Mouse (Mus musculus) lung, postnatal 4 days (tissue): ENCODE results near the gene Ptprg.

Experiments
- DNase-seq, 2 experiments: peaks; one replicate each; pipeline ENCODE4 v3.0.0; 2021

The Ptprg gene

DNA sequence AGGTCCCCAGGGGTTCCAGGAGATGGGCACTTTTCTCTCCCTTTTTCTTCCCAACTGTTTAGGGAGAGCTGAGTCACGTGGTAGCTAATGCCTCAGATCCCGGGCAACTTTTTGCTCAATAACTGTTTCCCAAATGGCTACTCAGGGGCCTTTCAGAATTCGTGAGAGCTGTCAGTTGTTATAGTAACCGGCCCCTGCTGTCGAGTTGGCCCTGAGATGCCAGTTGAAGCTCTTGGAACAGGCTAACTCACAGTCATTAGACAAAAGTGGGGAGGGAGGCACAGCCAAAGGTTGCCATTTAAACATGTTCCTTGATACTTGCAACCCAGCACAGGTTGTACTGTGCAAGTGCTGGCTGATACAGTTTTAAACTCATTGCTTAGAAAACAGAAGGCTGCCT, 624.1 kb downstream of the Ptprg start:
- DNase-seq: no peak

DNA sequence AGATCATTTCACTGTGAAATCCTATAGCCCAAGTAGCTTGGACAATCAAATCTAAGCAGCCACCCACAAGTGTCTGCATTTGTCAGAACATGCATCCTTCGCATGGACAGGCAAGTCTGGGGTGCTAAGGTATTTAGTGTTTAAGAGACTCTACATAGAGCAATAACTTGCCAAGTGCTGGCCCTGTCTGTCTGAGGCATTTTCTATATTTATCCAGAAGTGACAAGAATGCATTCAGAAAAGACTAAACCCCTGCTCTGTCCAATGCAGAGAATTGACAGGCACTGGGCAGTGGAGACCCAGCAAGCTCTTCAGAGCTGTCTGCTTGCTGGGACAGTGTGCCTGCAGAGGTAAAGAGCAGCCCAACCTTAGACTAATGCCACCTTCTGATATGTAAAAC, 625.3 kb downstream of the Ptprg start:
- DNase-seq: no peak

DNA sequence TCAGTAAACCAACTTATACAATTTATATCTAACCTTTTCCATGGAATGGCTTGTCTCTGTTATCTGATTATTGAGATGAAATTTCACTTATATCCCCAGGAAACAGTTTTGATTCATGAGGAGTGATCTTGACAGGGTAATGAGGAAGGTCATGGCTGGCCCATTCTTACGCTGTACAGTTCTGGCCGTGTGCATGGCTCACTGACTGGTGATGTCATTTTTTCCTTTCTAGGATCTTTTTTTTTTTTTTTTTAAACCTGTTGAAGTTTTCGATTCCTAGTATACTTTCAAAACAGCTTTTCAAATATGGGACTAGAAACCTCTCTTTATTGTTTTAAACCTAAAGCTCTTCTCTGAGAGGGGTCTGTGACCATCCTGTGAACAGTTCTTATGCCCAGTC, 626.8 kb downstream of the Ptprg start:
- no peak for DNase-seq

DNA sequence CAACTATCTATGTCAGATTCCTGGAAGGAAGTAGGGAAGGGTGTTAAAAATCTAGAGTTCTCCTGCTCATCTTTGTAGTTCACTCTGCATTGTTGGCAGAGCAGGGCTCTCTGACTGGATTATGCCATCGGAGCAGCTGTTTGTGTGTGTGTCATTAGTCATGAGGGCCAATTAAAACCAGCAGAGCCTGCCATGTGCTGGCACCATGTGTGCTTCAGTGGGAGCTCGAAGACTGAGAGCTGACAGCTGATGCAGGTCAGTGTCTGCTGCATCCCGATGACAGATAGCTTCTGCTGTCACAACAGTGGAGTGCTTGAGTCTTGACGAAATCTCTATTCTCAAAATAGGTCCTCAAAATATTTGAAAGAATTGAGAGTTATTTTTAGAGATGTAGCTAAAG, 631.7 kb downstream of the Ptprg start:
- no peak for DNase-seq

DNA sequence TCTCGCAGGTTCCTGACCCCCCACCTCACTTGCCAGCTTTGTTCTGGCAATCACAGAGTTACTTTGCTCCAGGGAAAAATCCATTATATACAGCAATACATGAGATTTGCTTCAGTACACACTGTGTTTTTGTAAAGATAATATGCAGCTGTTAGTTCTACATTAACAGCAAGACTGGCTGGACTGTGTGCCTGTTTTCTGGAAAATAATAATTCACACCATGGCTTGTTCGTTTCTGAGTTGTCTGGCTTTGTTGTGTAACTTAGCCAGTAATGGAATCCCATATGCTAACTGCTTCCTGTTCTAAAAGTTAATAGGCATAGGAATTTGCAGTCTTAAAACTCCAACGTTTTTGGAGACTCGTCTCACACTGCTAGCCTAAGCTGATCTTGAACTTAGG, 635.0 kb downstream of the Ptprg start:
- no peak for DNase-seq

DNA sequence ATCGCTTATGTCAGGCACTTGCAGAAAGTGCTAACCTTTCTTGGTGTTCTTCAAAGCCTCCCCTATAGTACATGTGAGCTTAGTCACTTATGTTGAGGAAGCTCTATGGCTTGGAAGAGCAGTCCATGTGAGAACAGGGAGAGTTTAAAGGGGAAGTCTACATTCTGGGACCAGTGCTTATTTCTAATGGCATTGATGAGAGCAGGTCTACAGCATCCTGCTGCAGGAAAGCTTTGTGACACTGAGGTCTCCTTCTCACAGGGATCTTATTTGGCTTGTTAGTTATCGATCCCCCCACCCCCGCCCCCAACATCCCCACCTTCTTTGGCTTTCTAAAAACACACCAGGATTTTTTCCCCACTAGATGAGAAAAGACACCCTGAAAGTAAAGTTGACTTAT, 635.9 kb downstream of the Ptprg start:
- no peak for DNase-seq

DNA sequence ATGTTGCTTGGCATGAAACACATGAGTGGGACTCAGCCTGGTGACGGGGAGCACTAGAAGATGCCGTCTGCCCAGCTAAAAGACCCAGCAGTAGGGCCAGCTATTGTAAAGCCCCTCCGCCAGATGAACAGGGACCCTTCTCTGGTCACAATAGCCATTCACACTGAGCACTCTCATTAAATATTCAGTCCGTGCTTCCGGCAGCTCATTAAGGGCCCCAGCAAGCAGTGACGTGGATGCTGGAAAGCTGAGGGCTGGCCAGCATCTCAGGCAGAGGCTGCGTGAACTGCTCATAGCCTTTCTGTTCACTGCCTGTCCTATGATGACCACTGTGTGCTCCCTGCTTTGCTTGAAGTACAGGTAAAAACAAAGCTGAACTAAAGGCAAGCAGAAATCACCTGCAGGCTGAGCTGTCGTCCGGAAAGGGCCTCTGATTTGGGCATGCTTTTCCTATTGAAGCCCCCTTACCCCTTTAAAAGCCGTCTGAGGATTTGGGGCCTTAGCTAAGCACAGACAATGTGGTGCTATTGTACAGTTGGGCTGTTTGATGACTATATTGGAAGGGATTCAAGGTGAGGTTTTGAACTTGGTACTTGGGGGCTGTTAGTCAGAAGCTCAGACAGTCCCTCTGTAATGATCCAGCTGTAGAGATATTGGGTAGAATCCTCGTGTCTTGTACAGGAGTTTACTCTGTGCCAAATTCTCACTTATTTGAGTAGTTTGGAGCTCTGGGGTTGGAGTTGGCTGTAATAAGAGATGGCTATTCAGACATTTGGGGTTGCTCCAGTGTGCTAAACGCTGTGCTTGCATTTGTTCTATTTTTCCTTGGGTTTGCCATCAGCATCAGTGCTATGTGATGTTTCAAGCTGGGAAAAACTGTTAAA, 636.6 kb downstream of the Ptprg start:
- DNase-seq: no peak

DNA sequence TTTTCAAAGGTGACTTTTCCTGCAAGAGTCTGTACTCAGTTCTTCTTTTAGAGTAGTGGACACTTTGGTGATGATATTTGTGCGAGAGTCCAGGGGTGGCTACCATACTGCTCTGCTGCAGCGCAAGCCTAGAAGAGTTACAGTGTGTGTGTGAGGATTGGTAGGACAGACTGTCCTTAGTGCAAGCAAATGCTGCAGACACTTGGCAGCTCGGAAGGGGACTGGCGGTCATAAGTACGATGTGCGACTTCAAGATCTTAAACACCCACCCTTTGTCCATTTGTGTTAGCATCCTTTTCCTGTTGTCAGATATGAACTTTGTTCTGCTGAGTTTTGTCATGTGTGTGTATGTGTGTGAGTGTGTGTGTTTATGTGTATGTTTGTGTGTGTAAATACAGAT, 637.7 kb downstream of the Ptprg start:
- no peak for DNase-seq

DNA sequence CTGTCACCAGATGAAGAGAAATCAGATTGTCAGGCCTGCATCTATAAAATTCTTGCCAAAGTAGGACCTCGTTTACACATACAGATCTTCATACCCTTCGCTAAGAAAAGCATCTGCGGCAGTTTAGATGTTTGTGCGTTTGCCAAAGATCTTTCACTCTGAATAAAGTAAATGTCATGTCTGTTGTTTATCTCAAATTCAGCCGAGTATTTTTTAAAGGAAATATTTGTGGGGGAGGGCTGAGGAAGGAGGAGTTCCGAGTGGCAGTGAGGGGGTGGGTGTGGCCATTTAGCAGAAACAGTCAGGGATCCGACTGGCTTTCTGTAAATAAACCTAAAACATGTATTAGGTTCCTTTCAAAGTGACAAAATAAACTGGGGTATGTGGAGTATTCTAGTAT, 645.4 kb downstream of the Ptprg start:
- DNase-seq: peak; percentile 7 to 27

DNA sequence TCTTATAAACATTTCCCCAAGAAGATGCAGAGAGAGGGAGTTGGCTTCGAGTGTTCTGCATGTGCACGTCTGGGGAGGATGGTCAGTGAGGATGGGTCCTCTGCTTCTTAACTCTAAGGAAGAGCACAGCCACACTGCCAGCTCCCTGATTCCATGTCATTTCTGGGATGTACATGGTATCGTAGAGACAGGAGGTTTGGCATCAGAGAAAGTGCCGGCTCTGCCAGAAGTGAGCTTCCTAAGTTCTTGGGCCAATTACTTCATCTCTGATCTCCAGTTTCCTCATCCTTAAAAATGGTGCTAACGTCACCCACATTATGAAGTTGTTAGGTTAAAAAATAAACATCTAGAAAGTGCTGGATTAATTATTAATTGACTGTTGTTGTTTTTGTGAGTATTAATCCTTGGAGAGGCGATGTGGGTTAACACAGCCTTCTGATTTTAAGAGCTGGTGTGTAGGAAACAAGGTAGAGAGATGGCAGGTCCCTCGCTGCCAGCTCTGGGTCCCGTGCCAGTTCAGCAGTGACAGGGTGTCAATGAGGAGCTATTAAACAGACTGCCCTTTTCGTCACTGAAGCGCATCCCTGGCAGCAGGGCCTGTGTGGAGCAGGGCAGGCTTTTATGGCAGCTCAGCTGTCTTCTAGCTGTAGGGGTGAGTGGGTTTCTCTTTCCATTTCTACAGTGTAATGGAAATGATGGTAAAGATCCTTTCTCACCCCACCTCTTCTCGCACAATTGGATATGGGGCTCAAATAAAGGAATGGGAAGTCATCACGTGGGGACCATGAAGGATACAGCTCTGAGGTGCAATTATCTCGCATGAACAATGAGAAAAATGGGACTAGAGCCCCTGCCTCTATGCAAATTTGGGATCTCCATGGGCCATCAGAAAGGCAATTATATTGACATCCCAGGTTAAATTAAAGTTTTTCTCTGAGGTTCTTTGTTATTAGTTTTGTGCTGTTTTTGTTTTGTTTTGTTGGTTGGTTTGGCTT, 646.9 kb downstream of the Ptprg start:
- peak; percentile 8 to 27 for DNase-seq

DNA sequence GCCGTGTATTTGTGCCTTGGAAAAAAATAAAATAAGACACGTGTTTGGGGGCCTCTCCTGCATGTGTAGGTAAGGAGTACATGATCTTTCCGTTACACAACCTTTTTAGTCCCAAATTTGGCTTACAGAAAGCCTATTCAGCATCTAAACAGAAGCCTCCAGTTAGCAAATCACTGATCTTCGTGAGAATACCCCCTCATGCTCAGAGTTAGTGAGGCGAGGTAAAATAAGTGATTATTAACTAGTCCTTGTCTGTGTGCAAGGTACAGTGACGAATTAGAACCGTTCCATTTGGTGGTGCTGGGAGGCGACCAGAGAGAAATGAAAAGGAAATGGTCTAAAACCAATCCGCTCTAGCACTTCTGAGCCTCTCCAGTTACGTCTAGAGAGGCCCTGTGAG, 648.9 kb downstream of the Ptprg start:
- DNase-seq: no peak

DNA sequence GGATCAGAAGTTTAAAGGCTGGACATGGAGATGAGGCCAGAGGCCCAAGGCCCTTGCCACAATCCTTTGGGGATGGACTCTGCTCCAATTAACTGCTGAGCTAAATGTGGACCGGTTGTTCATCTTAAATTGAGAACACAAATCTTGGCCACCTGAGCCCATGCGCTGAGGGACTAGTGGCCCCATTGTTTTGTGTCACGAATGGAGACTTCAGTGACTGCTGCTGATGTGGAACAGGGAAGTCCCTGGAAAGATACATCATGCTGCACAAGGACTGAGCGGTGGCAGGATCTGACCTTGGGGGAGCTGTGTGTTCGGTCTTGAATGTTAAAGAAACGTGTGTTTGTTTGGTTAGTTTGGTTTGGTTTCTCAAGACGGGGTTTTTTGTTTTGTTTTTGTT, 649.7 kb downstream of the Ptprg start:
- no peak for DNase-seq

DNA sequence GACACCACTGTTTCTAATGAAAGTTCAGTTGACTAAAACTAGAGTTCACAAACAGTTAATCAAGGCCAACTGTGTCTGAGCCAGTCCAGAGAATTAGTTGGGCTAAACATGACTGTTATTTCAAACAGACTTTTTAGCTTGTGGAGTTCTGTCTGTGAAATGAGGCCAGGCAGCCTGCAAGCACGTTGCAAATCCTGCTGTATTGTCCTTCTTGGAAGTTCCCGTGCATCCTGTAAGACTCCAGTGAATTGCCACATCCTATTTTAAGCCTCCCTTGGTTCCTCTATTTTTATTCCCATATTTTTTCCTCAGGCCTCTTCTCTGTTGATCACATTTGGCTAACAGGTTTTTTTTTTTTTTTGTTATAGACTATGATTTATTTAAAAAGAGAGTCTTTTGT, 652.8 kb downstream of the Ptprg start:
- no peak for DNase-seq

DNA sequence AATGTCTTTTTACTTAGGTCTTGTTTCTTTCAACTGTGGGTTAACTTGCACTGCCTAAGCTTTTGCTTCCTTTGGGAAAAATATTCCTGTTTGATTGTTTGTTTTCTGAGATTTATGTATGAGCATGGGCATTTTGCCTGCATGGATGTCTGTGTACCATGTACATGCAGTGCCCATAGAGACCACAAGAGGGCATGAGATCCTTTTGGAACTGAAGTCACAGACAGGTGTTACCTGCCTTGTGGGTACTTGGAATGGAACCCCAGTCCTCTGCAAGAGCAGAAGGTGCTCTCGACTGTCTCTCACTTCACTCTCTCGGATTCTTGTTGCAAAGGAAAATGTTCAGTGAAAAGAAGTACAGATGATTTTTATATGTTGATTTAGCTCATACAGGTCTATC, 655.2 kb downstream of the Ptprg start:
- peak in 1 of 2 experiments; percentile 31 for DNase-seq

DNA sequence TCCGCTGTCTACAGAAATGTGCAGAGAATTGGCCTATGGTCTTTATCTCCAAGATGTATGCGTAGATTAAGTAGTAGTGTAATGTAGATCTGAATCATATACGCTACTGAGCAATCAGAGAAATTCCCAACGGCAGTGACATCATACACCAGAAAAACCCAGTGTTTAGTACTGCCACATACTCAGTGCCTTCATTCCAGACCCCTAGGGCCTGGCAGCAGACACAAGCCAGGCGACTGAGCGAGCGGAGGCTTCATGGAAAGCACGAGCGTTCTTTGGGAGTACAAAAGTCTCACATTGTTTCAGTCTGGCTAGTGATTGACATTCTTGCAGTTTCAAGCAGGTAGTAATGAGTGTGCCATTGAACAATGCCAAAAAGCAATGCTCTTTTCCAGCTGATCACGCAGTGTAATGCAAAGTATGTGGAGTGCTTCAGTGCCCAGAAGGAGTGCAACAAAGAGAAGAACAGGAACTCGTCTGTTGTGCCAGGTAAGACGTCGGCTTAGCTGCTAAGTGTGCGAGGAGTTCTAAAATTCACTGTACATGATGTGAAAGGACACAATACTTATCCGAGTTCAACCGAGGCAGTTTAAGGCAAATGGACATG, 665.3 kb downstream of the Ptprg start:
- DNase-seq: no peak

DNA sequence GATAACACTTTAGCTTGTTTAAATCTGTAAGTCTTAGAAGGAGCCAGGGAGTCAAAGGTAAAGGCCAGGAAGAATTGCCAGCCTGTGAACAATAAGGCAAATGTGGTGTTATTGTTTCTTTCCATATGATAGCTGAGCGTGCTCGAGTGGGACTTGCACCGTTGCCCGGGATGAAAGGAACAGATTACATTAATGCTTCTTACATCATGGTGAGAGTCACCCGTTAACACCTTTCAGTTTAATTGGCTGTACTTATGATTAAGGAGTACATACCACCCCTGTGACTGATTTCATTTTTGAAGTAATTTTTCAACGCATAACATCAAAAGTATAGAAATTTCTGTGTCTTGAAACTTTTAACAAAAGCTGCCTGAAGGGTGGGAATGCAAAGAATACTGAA, 666.5 kb downstream of the Ptprg start:
- DNase-seq: no peak

DNA sequence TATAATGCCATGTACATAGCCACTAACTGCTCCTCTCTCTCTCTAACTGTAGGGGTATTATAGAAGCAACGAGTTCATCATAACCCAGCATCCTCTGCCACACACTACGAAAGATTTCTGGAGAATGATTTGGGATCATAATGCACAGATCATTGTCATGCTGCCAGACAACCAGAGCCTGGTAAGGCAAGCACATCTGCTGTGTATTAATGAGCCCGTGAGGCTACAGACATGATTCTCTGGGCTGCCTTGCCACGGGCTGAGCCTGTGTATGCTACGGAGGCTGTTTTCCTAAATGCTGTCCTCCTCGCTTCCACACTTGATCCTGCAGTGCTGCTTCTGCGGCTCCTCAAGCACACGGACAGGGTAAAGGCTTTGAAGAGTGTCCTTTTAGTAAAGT, 667.2 kb downstream of the Ptprg start:
- no peak for DNase-seq

DNA sequence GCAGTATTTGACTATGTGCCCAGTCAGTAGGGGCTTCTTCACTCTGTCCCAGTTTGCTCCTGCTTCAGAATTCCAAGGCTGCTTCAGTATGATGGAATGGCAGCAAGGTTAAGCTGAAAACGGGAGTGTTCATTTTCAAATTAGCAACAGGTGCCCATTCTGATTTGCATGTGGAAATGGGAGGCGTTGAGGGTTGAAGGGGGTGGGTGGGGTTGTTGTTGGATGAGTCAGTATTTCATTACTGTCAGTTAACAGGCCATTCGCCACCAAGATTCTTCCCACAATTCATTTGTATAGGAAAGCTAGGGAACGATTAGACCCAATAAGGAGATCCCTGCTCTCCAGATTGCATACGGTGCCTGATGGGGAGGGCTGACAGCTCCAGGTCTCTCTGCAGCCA, 668.2 kb downstream of the Ptprg start:
- no peak for DNase-seq

DNA sequence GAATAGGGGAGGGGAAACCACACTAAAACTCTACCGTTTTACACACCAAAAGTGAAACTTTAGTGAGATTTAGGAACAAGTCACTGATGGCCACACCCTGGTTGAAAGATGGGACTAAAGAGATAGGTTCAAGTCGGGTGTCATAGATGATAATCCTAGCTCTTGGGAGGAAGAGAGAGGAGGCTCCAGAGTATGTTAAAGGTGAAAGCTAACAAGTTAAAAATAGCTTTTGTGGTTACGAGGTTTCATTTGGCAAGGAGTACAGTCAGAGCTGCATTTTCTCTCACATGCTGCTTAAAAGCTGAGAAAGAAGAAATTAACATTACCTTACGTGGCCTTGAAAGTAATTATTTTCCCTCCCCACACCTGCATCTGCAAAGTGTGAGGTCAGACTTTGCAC, 690.4 kb downstream of the Ptprg start:
- DNase-seq: no peak

DNA sequence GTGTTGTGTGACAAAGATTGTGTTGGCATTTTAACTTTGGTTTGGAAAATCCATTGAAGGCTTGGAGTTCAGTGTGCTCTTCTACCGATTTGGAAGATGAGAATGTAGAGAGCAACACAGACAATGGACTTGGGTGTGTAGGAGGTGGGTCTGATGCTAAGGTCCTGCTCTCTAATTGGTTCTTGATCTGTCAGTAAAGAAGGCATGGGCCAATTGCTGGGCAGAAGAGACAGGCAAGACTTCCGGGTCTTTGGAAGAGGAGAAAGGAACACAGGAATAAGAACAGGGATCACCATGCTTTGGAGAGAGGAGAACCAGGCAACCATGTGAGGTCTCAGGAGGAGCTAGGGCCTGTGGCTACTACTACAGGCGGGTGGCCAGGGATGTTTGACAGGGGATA, 722.7 kb downstream of the Ptprg start:
- DNase-seq: no peak

DNA sequence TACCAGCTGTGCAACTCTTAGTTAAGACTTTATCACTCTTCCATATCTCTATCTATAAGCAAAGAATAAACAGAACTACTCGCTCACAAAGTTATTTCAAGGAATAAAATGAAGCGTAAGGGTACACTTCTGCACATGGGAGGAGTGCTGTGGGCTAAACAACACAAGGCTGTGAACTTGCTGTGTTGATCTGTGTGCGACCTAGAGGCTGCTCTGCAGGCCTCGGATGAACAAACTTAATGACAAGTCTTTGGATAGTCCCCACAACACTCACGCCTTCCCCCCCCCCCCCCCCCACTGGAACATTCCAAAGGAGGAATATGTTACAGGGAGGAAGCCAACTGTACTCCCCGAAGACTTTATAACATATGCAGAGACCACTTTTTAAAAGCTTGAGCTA, 730.3 kb downstream of the Ptprg start, which contains the start of gene Gm49355:
TSS of gene Gm49355 (plus strand) at position 336 of the 400 bp plus-strand sequence.
- DNase-seq: no peak

DNA sequence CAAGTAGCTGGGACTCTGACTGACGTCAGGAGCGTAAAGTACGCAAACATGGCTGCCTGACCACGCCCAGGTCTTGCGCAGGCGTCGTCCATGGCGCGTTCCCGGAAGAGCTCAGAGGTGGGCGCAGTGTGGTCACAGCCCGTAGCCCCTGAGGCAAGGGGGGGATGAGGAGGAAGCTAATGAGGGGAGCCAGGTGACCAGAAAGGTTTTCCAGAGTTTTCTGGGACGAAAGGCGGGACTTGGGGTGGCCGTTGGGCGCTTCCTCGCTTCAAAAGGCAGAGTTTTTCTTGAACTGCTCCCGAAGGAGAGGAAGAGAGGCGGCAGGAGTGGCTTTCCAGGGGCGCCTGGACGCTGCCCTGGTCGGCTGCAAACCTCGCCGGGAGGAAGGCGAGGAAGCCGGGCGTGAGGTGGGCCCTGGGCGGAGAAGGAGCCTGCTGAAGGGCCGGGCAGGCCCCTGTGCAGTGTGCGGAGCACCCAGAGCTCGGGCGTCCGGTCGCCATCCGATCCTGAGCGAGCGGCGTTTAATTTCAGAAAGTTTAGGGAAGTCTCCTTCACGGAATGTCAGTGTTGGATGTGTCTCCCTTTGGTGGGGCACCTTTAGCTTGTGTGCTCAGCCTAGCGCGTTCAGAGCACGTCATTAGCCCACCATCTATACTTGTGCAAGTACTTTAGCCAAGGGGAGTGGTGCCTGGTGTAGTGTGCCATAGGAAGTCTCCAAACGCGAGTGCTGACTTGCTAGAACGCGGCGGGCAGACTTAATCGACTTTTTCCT, 731.0 kb downstream of the Ptprg start, which contains the start of gene 3830406C13Rik:
TSS of gene 3830406C13Rik (plus strand) at position 33 of the 772 bp plus-strand sequence.
- DNase-seq: peak; percentile 89 to 92
